Mouse (Mus musculus): ENCODE measurements around the gene Olfr555. TPM values are rescaled to one million over a fixed set of nuclear protein-coding genes. Genes with fewer than 3 reads are reported as not detected.

Gene Olfr555
- polyA plus RNA-seq (2012; rRNA removed; ENCODE audit: low replicate concordance): not detected in 2 replicates

GRCm38 (mm10) chr7:102658523-102658922, at the start of gene Olfr555:
Gene Olfr555 (plus strand): TSS chr7:102658823.

DNA sequence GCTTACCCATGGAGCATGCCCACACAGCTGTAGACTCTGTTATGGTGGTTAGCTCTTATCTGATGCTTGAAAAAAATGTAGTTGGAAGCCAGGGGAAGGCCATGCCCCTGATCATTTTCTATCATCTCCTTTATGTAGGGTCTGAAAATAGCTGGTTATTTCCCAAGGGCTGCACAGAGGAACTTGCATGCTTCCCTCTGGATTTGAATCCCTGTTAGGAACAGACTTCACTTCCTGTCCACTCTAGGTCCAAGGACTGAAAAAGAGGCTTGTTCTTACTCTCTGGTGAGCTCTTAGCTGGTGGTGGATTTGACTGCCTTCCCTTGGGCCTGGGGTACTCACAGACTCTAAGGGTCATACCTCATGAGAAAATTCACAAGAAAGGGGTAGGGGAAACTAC, 40.5 kb upstream of the Olfr555 start, which contains the start of gene Olfr553:
TSS of gene Olfr553 (minus strand) at position 101 of the 400 bp plus-strand sequence.

GRCm38 (mm10) chr7:102638132-102638531, 20.5 kb upstream of the Olfr555 start, which contains the start of gene Olfr554:
Gene Olfr554 (plus strand): TSS chr7:102638432.

GRCm38 (mm10) chr7:102664599-102664998, 6.0 kb downstream of the Olfr555 start, which contains the start of gene Olfr556:
Gene Olfr556 (plus strand): TSS chr7:102664899.

GRCm38 (mm10) chr7:102686944-102687501, 28.4 kb downstream of the Olfr555 start, which contains the start of gene Trim68:
Gene Trim68 (minus strand): TSS chr7:102687327.

GRCm38 (mm10) chr7:102695358-102696125, 36.9 kb downstream of the Olfr555 start, which contains the start of gene Olfr557:
Gene Olfr557 (plus strand): TSS chr7:102695910.

DNA sequence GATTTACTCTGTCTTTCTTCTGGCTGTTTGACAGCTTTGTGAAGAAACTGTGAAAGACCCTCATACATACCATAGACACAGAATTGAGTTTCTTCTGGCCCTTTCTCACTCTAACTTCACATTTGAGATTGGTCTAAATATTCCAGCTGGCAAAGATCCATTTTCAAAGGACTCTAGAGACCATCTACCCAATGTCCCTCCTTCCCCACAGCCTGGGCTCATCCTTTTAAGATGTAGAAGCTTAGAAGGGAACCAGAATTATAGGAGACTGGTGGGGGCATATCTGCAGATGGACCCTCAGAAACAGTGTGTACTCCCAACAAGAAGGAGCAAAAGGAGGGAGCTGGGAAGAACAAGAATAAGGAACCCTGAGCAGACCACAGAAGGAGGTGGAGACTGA, 43.3 kb downstream of the Olfr555 start, which contains the start of gene Olfr558:
TSS of gene Olfr558 (plus strand) at position 301 of the 400 bp plus-strand sequence.

Other genes starting within 250 kb of the Olfr555 start
- gene Rrm1, start 217.1 kb upstream of the Olfr555 start, polyA plus RNA-seq (2012; rRNA removed; ENCODE audit: low replicate concordance): 1.7 and 4.7 TPM in 2 replicates
- not detected in 2 replicates for gene Olfr543, start 177.1 kb upstream of the Olfr555 start, polyA plus RNA-seq (2012; rRNA removed; ENCODE audit: low replicate concordance)
- gene Olfr544, start 170.5 kb upstream of the Olfr555 start, polyA plus RNA-seq (2012; rRNA removed; ENCODE audit: low replicate concordance): not detected in 2 replicates
- gene Olfr545, start 159.2 kb upstream of the Olfr555 start, polyA plus RNA-seq (2012; rRNA removed; ENCODE audit: low replicate concordance): not detected in 2 replicates
- not detected in 2 replicates for gene Olfr547, start 124.1 kb upstream of the Olfr555 start, polyA plus RNA-seq (2012; rRNA removed; ENCODE audit: low replicate concordance)
- not detected in 2 replicates for gene Olfr548-ps1, start 117.9 kb upstream of the Olfr555 start, polyA plus RNA-seq (2012; rRNA removed; ENCODE audit: low replicate concordance)
- not detected in 2 replicates for gene Olfr549, start 109.0 kb upstream of the Olfr555 start, polyA plus RNA-seq (2012; rRNA removed; ENCODE audit: low replicate concordance)
- gene Trim21, start 93.3 kb upstream of the Olfr555 start, polyA plus RNA-seq (2012; rRNA removed; ENCODE audit: low replicate concordance): 1.1 and 1.4 TPM in 2 replicates
- gene Olfr550, start 87.4 kb upstream of the Olfr555 start, polyA plus RNA-seq (2012; rRNA removed; ENCODE audit: low replicate concordance): not detected in 2 replicates
- gene Olfr551, start 66.9 kb upstream of the Olfr555 start, polyA plus RNA-seq (2012; rRNA removed; ENCODE audit: low replicate concordance): not detected in 2 replicates
- not detected in 2 replicates for gene Olfr552, start 61.1 kb upstream of the Olfr555 start, polyA plus RNA-seq (2012; rRNA removed; ENCODE audit: low replicate concordance)
- gene Olfr553, start 40.6 kb upstream of the Olfr555 start, polyA plus RNA-seq (2012; rRNA removed; ENCODE audit: low replicate concordance): not detected in 2 replicates
- gene Olfr554, start 20.4 kb upstream of the Olfr555 start, polyA plus RNA-seq (2012; rRNA removed; ENCODE audit: low replicate concordance): not detected in 2 replicates
- not detected in 2 replicates for gene Olfr556, start 6.1 kb downstream of the Olfr555 start, polyA plus RNA-seq (2012; rRNA removed; ENCODE audit: low replicate concordance)
- gene Trim68, start 28.5 kb downstream of the Olfr555 start, polyA plus RNA-seq (2012; rRNA removed; ENCODE audit: low replicate concordance): 1.7 and 3.0 TPM in 2 replicates
- gene Olfr557, start 37.1 kb downstream of the Olfr555 start, polyA plus RNA-seq (2012; rRNA removed; ENCODE audit: low replicate concordance): not detected in 2 replicates
- 0.07 and 0.09 TPM in 2 replicates for gene Olfr558, start 43.4 kb downstream of the Olfr555 start, polyA plus RNA-seq (2012; rRNA removed; ENCODE audit: low replicate concordance)
- not detected in 2 replicates for gene Olfr33, start 60.2 kb downstream of the Olfr555 start, polyA plus RNA-seq (2012; rRNA removed; ENCODE audit: low replicate concordance)
- gene Olfr559, start 68.7 kb downstream of the Olfr555 start, polyA plus RNA-seq (2012; rRNA removed; ENCODE audit: low replicate concordance): not detected in 2 replicates
- not detected in 2 replicates for gene Olfr560, start 100.5 kb downstream of the Olfr555 start, polyA plus RNA-seq (2012; rRNA removed; ENCODE audit: low replicate concordance)
- gene Olfr78, start 100.6 kb downstream of the Olfr555 start, polyA plus RNA-seq (2012; rRNA removed; ENCODE audit: low replicate concordance): 0.24 and 0.67 TPM in 2 replicates
- gene Olfr561, start 112.4 kb downstream of the Olfr555 start, polyA plus RNA-seq (2012; rRNA removed; ENCODE audit: low replicate concordance): not detected in 2 replicates
- not detected in 2 replicates for gene Olfr564, start 144.7 kb downstream of the Olfr555 start, polyA plus RNA-seq (2012; rRNA removed; ENCODE audit: low replicate concordance)
- gene Olfr566, start 199.9 kb downstream of the Olfr555 start, polyA plus RNA-seq (2012; rRNA removed; ENCODE audit: low replicate concordance): not detected in 2 replicates
- gene Olfr568, start 218.3 kb downstream of the Olfr555 start, polyA plus RNA-seq (2012; rRNA removed; ENCODE audit: low replicate concordance): not detected in 2 replicates
- not detected in 2 replicates for gene Olfr569, start 232.1 kb downstream of the Olfr555 start, polyA plus RNA-seq (2012; rRNA removed; ENCODE audit: low replicate concordance)
- gene Olfr570, start 235.8 kb downstream of the Olfr555 start, polyA plus RNA-seq (2012; rRNA removed; ENCODE audit: low replicate concordance): not detected in 2 replicates

Measured in duodenum, adult 2 months (tissue).